ENCODE assay signal across 25 mouse cellular contexts in genomic region chrX:164971206-164971605, GRCm38 (mm10). TPM values are rescaled to one million over a fixed set of nuclear protein-coding genes. Genes with fewer than 3 reads are reported as not detected.
"Had no signal": no experiment of that assay in that cellular context is flagged by ENCODE, and none has a peak within 500 bp of the region (broad histone marks: within the 10 kb centered on the region; RNA-seq: fewer than 3 reads in every experiment).

No protein-coding gene starts in this region.

- H3K4me1 ChIP-seq: limb, embryonic 10.5 days; limb, embryonic 13.5 days; liver, embryonic 12.5 days; liver, embryonic 15.5 days; lung, embryonic 15.5 days; midbrain, embryonic 12.5 days; midbrain, embryonic 15.5 days; neural tube, embryonic 12.5 days; neural tube, embryonic 15.5 days had no signal

- DNase-seq: kidney, adult 11 months; kidney, adult 8-10 months; kidney, postnatal 14 days; layer of hippocampus, adult 9-11 months; liver; lung, postnatal 14 days; right cerebral cortex, adult 18-20 months; right cerebral cortex, postnatal 14 days; right cerebral cortex, postnatal 4 days; thymus, adult 18-20 months; thymus, postnatal 36 days had no signal

- H3K27me3 ChIP-seq: limb, embryonic 13.5 days; liver, embryonic 12.5 days; liver, embryonic 15.5 days; lung, embryonic 15.5 days; midbrain, embryonic 15.5 days; neural tube, embryonic 12.5 days; neural tube, embryonic 15.5 days had no signal

- H3K27ac ChIP-seq: layer of hippocampus, adult 2 months; limb, embryonic 10.5 days; limb, embryonic 13.5 days; liver, embryonic 12.5 days; liver, embryonic 15.5 days; lung, embryonic 15.5 days; macrophage; midbrain, embryonic 12.5 days; midbrain, embryonic 15.5 days; neural tube, embryonic 12.5 days; neural tube, embryonic 15.5 days had no signal

- H3K4me3 ChIP-seq: layer of hippocampus, adult 2 months; limb, embryonic 10.5 days; limb, embryonic 13.5 days; liver, embryonic 12.5 days; liver, embryonic 15.5 days; lung, embryonic 15.5 days; midbrain, embryonic 12.5 days; midbrain, embryonic 15.5 days; neural tube, embryonic 12.5 days; neural tube, embryonic 15.5 days had no signal

- H3K36me3 ChIP-seq: limb, embryonic 10.5 days; limb, embryonic 13.5 days; liver, embryonic 12.5 days; liver, embryonic 15.5 days; lung, embryonic 15.5 days; midbrain, embryonic 12.5 days; midbrain, embryonic 15.5 days; neural tube, embryonic 12.5 days; neural tube, embryonic 15.5 days had no signal

- ATAC-seq: liver, embryonic 12.5 days; midbrain, embryonic 15.5 days had no signal

- H3K4me2 ChIP-seq: limb, embryonic 13.5 days; liver, embryonic 12.5 days; liver, embryonic 15.5 days; lung, embryonic 15.5 days; midbrain, embryonic 12.5 days; midbrain, embryonic 15.5 days; neural tube, embryonic 12.5 days; neural tube, embryonic 15.5 days had no signal

- H3K9me3 ChIP-seq: limb, embryonic 10.5 days; limb, embryonic 13.5 days; liver, embryonic 12.5 days; liver, embryonic 15.5 days; lung, embryonic 15.5 days; midbrain, embryonic 12.5 days; midbrain, embryonic 15.5 days; neural tube, embryonic 12.5 days; neural tube, embryonic 15.5 days had no signal

- H3K9ac ChIP-seq: limb, embryonic 13.5 days; liver, embryonic 12.5 days; liver, embryonic 15.5 days; lung, embryonic 15.5 days; midbrain, embryonic 12.5 days; midbrain, embryonic 15.5 days; neural tube, embryonic 12.5 days; neural tube, embryonic 15.5 days had no signal

RNA-seq across cellular contexts. Expression of gene Gm17604, which starts 33.4 kb away (rescaled TPM):
- polyA plus RNA-seq: kidney, embryonic 16.5 days; large intestine, adult 2 months; limb, embryonic 10.5 days; limb, embryonic 13.5 days; liver, embryonic 12.5 days; liver, embryonic 15.5 days; lung, embryonic 15.5 days; macrophage; midbrain, embryonic 12.5 days; midbrain, embryonic 15.5 days; neural tube, embryonic 12.5 days; neural tube, embryonic 15.5 days; urinary bladder, adult 2 months had no signal
